7 mouse cellular contexts compared by ENCODE assay signal in the genomic region with DNA sequence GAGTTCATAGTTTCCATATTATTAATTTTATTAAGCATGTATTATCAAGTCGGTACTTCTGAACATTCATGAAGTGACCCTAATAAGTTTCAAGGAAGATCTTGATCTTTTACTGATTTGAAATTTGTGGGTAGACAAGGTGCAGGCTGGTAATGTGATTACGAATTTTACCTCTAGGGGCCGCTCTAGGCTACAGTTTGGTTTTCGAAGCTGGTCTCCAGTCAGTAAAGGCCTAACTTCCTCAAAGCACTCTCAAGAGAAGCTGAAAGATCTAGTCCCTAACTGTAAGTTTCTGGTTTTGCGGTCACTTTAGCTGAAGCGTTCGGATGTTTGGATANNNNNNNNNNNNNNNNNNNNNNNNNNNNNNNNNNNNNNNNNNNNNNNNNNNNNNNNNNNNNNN.
DNase-seq lines count a peak whose midpoint lies in the region; ATAC-seq and TF ChIP-seq lines count a peak whose summit lies in the region.

No protein-coding gene starts in this region.

- no peak overlapping the region for H3K27ac ChIP-seq in kidney, postnatal 0 days
- H3K27ac ChIP-seq in limb, embryonic 14.5 days (replicated peaks; ENCODE audit: low read depth, low read length), result no peak overlapping the region

- peak; percentile 77 for TF ChIP-seq CTCF in kidney, postnatal 0 days (IDR thresholded peaks at IDR 0.05; ENCODE audit: low read depth)

- peak; percentile 8 for DNase-seq in thymus, postnatal 25 days
- DNase-seq in thymus, postnatal 36 days, result no peak
- DNase-seq in adrenal gland, postnatal 4 days (ENCODE audit: low spot score in 2 of 2), result peak; percentile 9 to 10
- DNase-seq in fibroblast of lung, adult 2 months (ENCODE audit: low read depth), result peak; percentile 52
- peak; percentile 77 for DNase-seq in kidney, postnatal 0 days (ENCODE audit: low spot score)
- DNase-seq in limb, embryonic 14.5 days (ENCODE audit: low spot score), result peak; percentile 80
- peak; percentile 77 to 82 for DNase-seq in right cerebral cortex, adult 2 months (ENCODE audit: low spot score in 2 of 2)

- no peak overlapping the region for H3K4me3 ChIP-seq in kidney, postnatal 0 days (replicated peaks; ENCODE audit: low read depth, low read length)
- no peak overlapping the region for H3K4me3 ChIP-seq in limb, embryonic 14.5 days (replicated peaks; ENCODE audit: low read length)

- H3K4me1 ChIP-seq in kidney, postnatal 0 days (replicated peaks; ENCODE audit: insufficient read depth, low read length), result no peaks in the 10 kb centered on the region
- H3K4me1 ChIP-seq in limb, embryonic 14.5 days (ENCODE audit: control insufficient read depth, insufficient read depth, low read length), result peaks cover 6% of the 10 kb centered on the region; the same call in 1 of the 2 replicates

- 26% methylated on average over 7 of the region's 7 CpGs for WGBS in kidney, postnatal 0 days
- 24% methylated on average over 7 of the region's 7 CpGs for WGBS in limb, embryonic 14.5 days

- no peak for TF ChIP-seq POLR2A in limb, embryonic 14.5 days (IDR thresholded peaks at IDR 0.05; ENCODE audit: borderline replicate concordance, extremely low read depth, insufficient read depth, insufficient read length)

- no peak overlapping the region for H3K9ac ChIP-seq in kidney, postnatal 0 days (ENCODE audit: low read depth, low read length)
- H3K9ac ChIP-seq in limb, embryonic 14.5 days (ENCODE audit: low read depth, low read length, severe bottlenecking), result no peak overlapping the region

- no peaks in the 10 kb centered on the region for H3K9me3 ChIP-seq in kidney, postnatal 0 days (replicated peaks; ENCODE audit: low read length)
- no peaks in the 10 kb centered on the region for H3K9me3 ChIP-seq in limb, embryonic 14.5 days (ENCODE audit: control insufficient read depth, low read length)

- H3K4me2 ChIP-seq in kidney, postnatal 0 days (ENCODE audit: low read length), result no peak overlapping the region
- no peak overlapping the region for H3K4me2 ChIP-seq in limb, embryonic 14.5 days (replicated peaks; ENCODE audit: low read depth, low read length, severe bottlenecking)

- no peaks in the 10 kb centered on the region for H3K36me3 ChIP-seq in kidney, postnatal 0 days (ENCODE audit: insufficient read depth, low read length)
- H3K36me3 ChIP-seq in limb, embryonic 14.5 days (ENCODE audit: control insufficient read depth, insufficient read depth, low read length), result no peaks in the 10 kb centered on the region

- no peak for ATAC-seq in kidney, postnatal 0 days (replicated peaks; ENCODE audit: low FRiP score, low read depth)
- ATAC-seq in limb, embryonic 14.5 days (ENCODE audit: low FRiP score, low read depth), result no peak

- H3K27me3 ChIP-seq in kidney, postnatal 0 days (ENCODE audit: insufficient read depth, low read length), result no peaks in the 10 kb centered on the region
- H3K27me3 ChIP-seq in limb, embryonic 14.5 days (ENCODE audit: control insufficient read depth, insufficient read depth, low read length), result no peaks in the 10 kb centered on the region

Comparison
In these comparisons a context has a peak if more than half of its experiments do, and no peak if none do; other contexts are left out.
1. DNase-seq: peak in thymus, postnatal 25 days (single experiment), adrenal gland, postnatal 4 days (2 of 2), fibroblast of lung, adult 2 months (single experiment), kidney, postnatal 0 days (single experiment), limb, embryonic 14.5 days (single experiment) and right cerebral cortex, adult 2 months (2 of 2); none in thymus, postnatal 36 days (0 of 2).